Mouse (Mus musculus) G1E (cell line): ENCODE measurements around the gene Bend4. TPM values are rescaled to one million over a fixed set of nuclear protein-coding genes. Genes with fewer than 3 reads are reported as not detected.

Source experiments
- ATAC-seq: 2 replicates; pipeline ENCODE4 v1.8.0; 2016; ENCODE audit warnings: mild to moderate bottlenecking; ENCODE audit not compliant: insufficient number of reproducible peaks, poor library complexity, low FRiP score, severe bottlenecking; ENCODE audit errors: extremely low read depth
- DNase-seq: peaks from one replicate; pipeline ENCODE4 v3.0.0; 2012; ENCODE audit warnings: low spot score
- H3K27me3 ChIP-seq: 2 replicates; pipeline ENCODE4 v1.6.1; 2012; ENCODE audit warnings: mild to moderate bottlenecking, low read length, inconsistent platforms; ENCODE audit not compliant: insufficient read depth
- H3K36me3 ChIP-seq: replicated peaks from 2 replicates; pipeline ENCODE3; 2012; ENCODE audit warnings: mild to moderate bottlenecking, inconsistent platforms
- H3K4me1 ChIP-seq: 2 replicates; pipeline ENCODE4 v1.6.1; 2012; ENCODE audit warnings: low read depth, low read length, inconsistent platforms, mixed read lengths; ENCODE audit not compliant: insufficient read depth
- H3K4me3 ChIP-seq: 2 replicates; pipeline ENCODE4 v1.5.1; 2012; ENCODE audit warnings: low read depth, mild to moderate bottlenecking, inconsistent platforms, low read length, moderate library complexity, mixed read lengths
- H3K9me3 ChIP-seq: replicated peaks from 2 replicates; pipeline ENCODE4 v1.6.1; 2012; ENCODE audit warnings: inconsistent platforms
- CTCF ChIP-seq: IDR thresholded peaks from 2 replicates; pipeline ENCODE4 v1.5.1; 2012; ENCODE audit warnings: low read depth, low read length, inconsistent platforms, mixed read lengths
- GATA1 ChIP-seq: IDR thresholded peaks from 2 replicates; pipeline ENCODE4 v1.6.1; 2012; ENCODE audit warnings: borderline replicate concordance, low read length, inconsistent platforms, mixed read lengths
- GATA2 ChIP-seq: IDR thresholded peaks from 2 replicates; pipeline ENCODE4 v1.6.1; 2012; ENCODE audit warnings: low read depth, low read length, inconsistent platforms, borderline replicate concordance
- POLR2AphosphoS5 ChIP-seq: IDR thresholded peaks from 2 replicates; pipeline ENCODE4 v1.6.1; 2012; ENCODE audit warnings: low read depth, low read length, inconsistent platforms; ENCODE audit not compliant: insufficient replicate concordance
- TAL1 ChIP-seq: conservative IDR thresholded peaks from 2 replicates; pipeline ENCODE4 v1.6.1; 2012; ENCODE audit warnings: low read depth, low read length, inconsistent platforms, mixed read lengths
- polyA plus RNA-seq: library from polyadenylated mRNA; stranded (reverse); fragments of >175 nt; gene quantifications from 2 replicates; pipeline ENCODE4 v1.2.3, GENCODE M21; 2012
- total RNA-seq, 2 experiments: library from RNA; stranded (forward) in 1 of 2; stranded (reverse) in 1 of 2; fragments of 200-1000 nt in 1 of 2; fragments of >200 nt in 1 of 2; fragmentation: Nextera tagmentation in 1 of 2; gene quantifications; 2 replicates each; pipeline ENCODE4 v1.2.3; 2014 to 2017

The Bend4 gene
- total and polyA plus RNA-seq, 3 experiments = 0.01 to 0.11 TPM; not detected in 1

- ATAC-seq = no peak
- Histone ChIP-seq H3K9me3 (no peaks in the 10 kb centered on the region), H3K4me1 (peaks cover 5% of the 10 kb centered on the region), H3K36me3 (no peaks in the 10 kb centered on the region), H3K27me3 (no peaks in the 10 kb centered on the region; the same call in 1 of the 2 replicates), H3K4me3 (no peak overlapping the region)
- TF ChIP-seq TAL1 = no peak
- no peak for TF ChIP-seq POLR2AphosphoS5
- TF ChIP-seq GATA2 = no peak
- TF ChIP-seq CTCF = no peak
- no peak for TF ChIP-seq GATA1
- DNase-seq = no peak
Observed at GRCm38 (mm10) chr5:67404380-67404779, 23.7 kb downstream of the Bend4 start.

- Histone ChIP-seq H3K27me3 (no peaks in the 10 kb centered on the region; the same call in 1 of the 2 replicates), H3K4me1 (peaks cover 5% of the 10 kb centered on the region), H3K4me3 (no peak overlapping the region), H3K9me3 (no peaks in the 10 kb centered on the region), H3K36me3 (no peaks in the 10 kb centered on the region)
- ATAC-seq (no peak), DNase-seq (no peak)
- TF ChIP-seq CTCF (no peak), GATA1 (no peak), GATA2 (no peak), TAL1 (no peak), POLR2AphosphoS5 (no peak)
Observed at GRCm38 (mm10) chr5:67401612-67402011, 26.5 kb downstream of the Bend4 start.

GRCm38 (mm10) chr5:67400608-67401480 lies 27.3 kb downstream of the Bend4 start:
- H3K4me3 ChIP-seq = no peak overlapping the region
- H3K36me3 ChIP-seq = no peaks in the 10 kb centered on the region
- TF ChIP-seq CTCF (no peak), GATA2 (no peak), TAL1 (no peak), POLR2AphosphoS5 (no peak), GATA1 (no peak)
- H3K4me1 ChIP-seq = peaks cover 5% of the 10 kb centered on the region
- H3K9me3 ChIP-seq = no peaks in the 10 kb centered on the region
- no peak for ATAC-seq
- H3K27me3 ChIP-seq = no peaks in the 10 kb centered on the region; the same call in 1 of the 2 replicates
- DNase-seq = no peak

GRCm38 (mm10) chr5:67399876-67400607 lies 28.1 kb downstream of the Bend4 start:
- ATAC-seq (no peak), DNase-seq (no peak)
- Histone ChIP-seq H3K4me1 (peaks cover 5% of the 10 kb centered on the region), H3K9me3 (no peaks in the 10 kb centered on the region), H3K27me3 (no peaks in the 10 kb centered on the region; the same call in 1 of the 2 replicates), H3K36me3 (no peaks in the 10 kb centered on the region), H3K4me3 (no peak overlapping the region)
- TF ChIP-seq GATA2 (no peak), TAL1 (no peak), GATA1 (no peak), CTCF (no peak), POLR2AphosphoS5 (no peak)

- TF ChIP-seq GATA1 (no peak), GATA2 (no peak)
- no peaks in the 10 kb centered on the region for H3K9me3 ChIP-seq
- H3K4me1 ChIP-seq = no peaks in the 10 kb centered on the region
- no peak for ATAC-seq
- no peak for DNase-seq
- H3K4me3 ChIP-seq = no peak overlapping the region
- no peaks in the 10 kb centered on the region; the same call in 1 of the 2 replicates for H3K27me3 ChIP-seq
- no peaks in the 10 kb centered on the region for H3K36me3 ChIP-seq
Observed at GRCm38 (mm10) chr5:67397186-67397585, 30.9 kb downstream of the Bend4 start.

- H3K4me3 ChIP-seq = no peak overlapping the region
- no peaks in the 10 kb centered on the region for H3K4me1 ChIP-seq
- DNase-seq (no peak), ATAC-seq (no peak)
- no peaks in the 10 kb centered on the region; the same call in 1 of the 2 replicates for H3K27me3 ChIP-seq
- no peaks in the 10 kb centered on the region for H3K36me3 ChIP-seq
- H3K9me3 ChIP-seq = no peaks in the 10 kb centered on the region
- no peak for TF ChIP-seq GATA1
Observed at GRCm38 (mm10) chr5:67395211-67395851, 32.8 kb downstream of the Bend4 start.
